Mouse (Mus musculus) lung, adult 2 months (tissue): ENCODE measurements around the gene Atp5e.

ENCODE experiments used
- CTCF ChIP-seq: fragments of 200-500 bp; IDR thresholded peaks from 2 replicates; pipeline ENCODE4 v1.5.1; 2011; ENCODE audit warnings: mild to moderate bottlenecking, low read length, control low read depth; ENCODE audit not compliant: insufficient read depth
- POLR2A ChIP-seq: fragments of 200-500 bp; IDR thresholded peaks from 2 replicates; pipeline ENCODE4 v1.6.1; 2011; ENCODE audit warnings: low read depth, mild to moderate bottlenecking, control low read depth, low read length, borderline replicate concordance; ENCODE audit errors: extremely low read depth

DNA sequence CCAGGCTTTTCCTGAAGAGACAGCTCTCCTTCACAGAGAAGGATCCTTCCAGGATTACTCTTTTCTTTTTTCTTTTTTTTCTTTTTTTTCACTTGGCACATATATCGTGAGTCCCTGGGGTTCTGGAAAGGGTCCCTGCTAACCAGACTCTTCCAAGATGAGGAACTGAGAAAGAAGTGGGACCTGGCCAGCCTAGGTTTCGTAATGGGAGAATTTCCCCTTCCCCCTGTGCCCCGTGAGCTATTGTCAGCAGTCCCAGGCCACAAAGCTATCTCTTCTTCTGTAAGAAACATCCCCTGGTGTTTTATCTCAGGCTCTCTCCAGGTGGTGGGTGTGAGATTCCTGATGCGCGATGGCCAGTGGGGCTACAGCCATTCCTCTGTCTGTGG lies 24.5 kb downstream of the Atp5e start:
- TF ChIP-seq CTCF (no peak), POLR2A (no peak)
